Mouse (Mus musculus) heart, embryonic 10.5 days (tissue): ENCODE measurements at regions not wholly inside any gene's neighbourhood (a gene's known extent, or its start where the extent isn't known, plus 50 kb on each side); places are given as distances from the start of the nearest gene placed in this dataset.

Experiments used
- DNase-seq: peaks from one replicate; pipeline ENCODE4 v3.0.0-alpha.2; 2017; ENCODE audit warnings: low spot score
- H3K27ac ChIP-seq: fragments of 300-500 bp; sonication (generic); 2 replicates; pipeline ENCODE4 v1.5.1; 2016; ENCODE audit warnings: mild to moderate bottlenecking
- H3K27me3 ChIP-seq: fragments of 300-500 bp; sonication (generic); 2 replicates; pipeline ENCODE4 v1.6.1; 2016; ENCODE audit warnings: mild to moderate bottlenecking; ENCODE audit not compliant: poor library complexity, insufficient read depth, severe bottlenecking
- H3K36me3 ChIP-seq: fragments of 300-500 bp; sonication (generic); 2 replicates; pipeline ENCODE4 v1.6.1; 2016; ENCODE audit warnings: mild to moderate bottlenecking, moderate library complexity
- H3K4me1 ChIP-seq: fragments of 300-500 bp; sonication (generic); 2 replicates; pipeline ENCODE4 v1.6.1; 2016; ENCODE audit warnings: mild to moderate bottlenecking
- H3K4me3 ChIP-seq: fragments of 300-500 bp; sonication (generic); 2 replicates; pipeline ENCODE4 v1.5.1; 2016; ENCODE audit warnings: mild to moderate bottlenecking, moderate library complexity
- H3K9me3 ChIP-seq: fragments of 300-500 bp; sonication (generic); 2 replicates; pipeline ENCODE4 v1.6.1; 2016; ENCODE audit warnings: mild to moderate bottlenecking, moderate library complexity
- WGBS: fragments of 180-500 bp; shearing (Covaris S2); methylation state at CpG from one replicate; pipeline ENCODE4 v1.1.7; 2016; 5-methylcytosine and 5-hydroxymethylcytosine counted together

GRCm38 (mm10) chr2:45245506-45245905 is 128.3 kb upstream of the Zeb2 start:
- Histone ChIP-seq H3K36me3 (no peaks in the 10 kb centered on the region), H3K27me3 (no peaks in the 10 kb centered on the region), H3K27ac (no peak overlapping the region), H3K4me1 (peaks cover 10% of the 10 kb centered on the region), H3K9me3 (no peaks in the 10 kb centered on the region), H3K4me3 (no peak overlapping the region)
- DNase-seq: no peak
- WGBS: 84% methylated on average over 1 of the region's 1 CpGs

DNA sequence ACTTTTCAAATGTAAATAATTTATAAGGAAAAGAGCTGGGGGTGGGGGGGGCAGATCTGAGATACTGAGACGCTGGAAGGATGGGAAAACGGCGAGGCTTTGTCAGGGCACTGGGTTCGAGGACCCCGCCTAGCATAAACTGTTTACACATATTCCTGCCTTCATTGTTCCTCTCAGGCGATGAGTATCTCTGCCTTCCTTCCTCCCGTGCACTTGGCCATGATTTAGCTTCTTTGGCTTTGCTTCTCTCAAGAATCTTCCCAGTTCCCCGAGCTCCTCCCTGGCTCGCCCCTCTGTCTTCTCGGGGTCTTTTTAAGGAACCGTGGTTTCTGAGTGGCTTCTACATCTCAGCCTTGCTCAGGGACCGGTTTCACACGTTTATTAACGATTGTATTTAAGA is 127.3 kb upstream of the Zeb2 start:
- 86% methylated on average over 14 of the region's 14 CpGs for WGBS
- DNase-seq: no peak
- Histone ChIP-seq H3K27me3 (no peaks in the 10 kb centered on the region), H3K4me3 (no peak overlapping the region), H3K9me3 (no peaks in the 10 kb centered on the region), H3K27ac (no peak overlapping the region), H3K4me1 (peaks cover 17% of the 10 kb centered on the region), H3K36me3 (no peaks in the 10 kb centered on the region)

DNA sequence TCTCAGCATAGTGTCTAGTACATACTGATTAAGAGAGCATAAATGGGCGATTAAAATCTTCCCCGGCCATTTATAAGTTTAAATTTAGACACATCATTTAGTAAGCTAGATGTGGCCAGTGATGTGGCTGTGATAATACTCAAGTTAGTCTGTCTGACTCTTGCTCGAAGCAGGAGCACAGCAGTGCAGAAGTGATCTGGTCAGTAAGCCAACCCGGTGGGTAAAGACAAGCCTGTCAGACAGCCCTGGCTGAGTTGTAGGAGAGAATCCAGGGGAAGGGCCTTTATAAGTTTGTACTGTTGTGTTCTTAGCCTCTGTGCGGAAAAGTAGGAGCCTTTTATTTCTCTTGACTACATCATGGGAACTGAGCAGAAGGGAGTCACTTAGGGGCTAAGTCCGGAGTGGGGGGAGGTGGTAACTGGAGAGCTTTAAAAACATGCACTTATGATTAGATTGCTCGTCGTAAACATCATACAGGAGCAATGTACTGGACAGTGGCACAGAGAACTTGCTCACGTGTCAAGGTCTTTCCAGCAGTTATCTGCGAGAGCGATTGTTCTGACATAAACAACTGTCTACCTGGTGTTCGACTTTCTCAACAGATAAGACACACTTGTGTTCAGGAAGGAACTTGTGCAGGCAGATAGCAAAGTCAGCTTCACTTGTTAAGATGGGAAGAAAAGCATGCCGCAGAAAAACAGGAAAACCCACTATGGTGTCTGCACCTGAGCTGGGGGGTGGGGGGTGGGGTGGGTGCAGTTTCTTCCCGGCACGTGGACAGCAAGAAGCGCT is 122.5 kb upstream of the Zeb2 start:
- Histone ChIP-seq H3K4me3 (no peak overlapping the region), H3K36me3 (no peaks in the 10 kb centered on the region), H3K9me3 (no peaks in the 10 kb centered on the region), H3K27ac (peak overlapping the region; percentile 47), H3K27me3 (no peaks in the 10 kb centered on the region), H3K4me1 (peaks cover 18% of the 10 kb centered on the region)
- 31% methylated on average over 16 of the region's 16 CpGs for whole genome bisulfite sequencing
- DNase-seq: peak; percentile 77

GRCm38 (mm10) chr2:45239001-45239400 is 121.8 kb upstream of the Zeb2 start:
- WGBS: 69% methylated on average over 6 of the region's 6 CpGs
- H3K9me3 ChIP-seq: no peaks in the 10 kb centered on the region
- H3K4me3 ChIP-seq: no peak overlapping the region
- H3K36me3 ChIP-seq: no peaks in the 10 kb centered on the region
- peak overlapping the region; percentile 47; the same call in 1 of the 2 replicates for H3K27ac ChIP-seq
- DNase-seq: no peak
- no peaks in the 10 kb centered on the region for H3K27me3 ChIP-seq
- peaks cover 18% of the 10 kb centered on the region for H3K4me1 ChIP-seq

DNA sequence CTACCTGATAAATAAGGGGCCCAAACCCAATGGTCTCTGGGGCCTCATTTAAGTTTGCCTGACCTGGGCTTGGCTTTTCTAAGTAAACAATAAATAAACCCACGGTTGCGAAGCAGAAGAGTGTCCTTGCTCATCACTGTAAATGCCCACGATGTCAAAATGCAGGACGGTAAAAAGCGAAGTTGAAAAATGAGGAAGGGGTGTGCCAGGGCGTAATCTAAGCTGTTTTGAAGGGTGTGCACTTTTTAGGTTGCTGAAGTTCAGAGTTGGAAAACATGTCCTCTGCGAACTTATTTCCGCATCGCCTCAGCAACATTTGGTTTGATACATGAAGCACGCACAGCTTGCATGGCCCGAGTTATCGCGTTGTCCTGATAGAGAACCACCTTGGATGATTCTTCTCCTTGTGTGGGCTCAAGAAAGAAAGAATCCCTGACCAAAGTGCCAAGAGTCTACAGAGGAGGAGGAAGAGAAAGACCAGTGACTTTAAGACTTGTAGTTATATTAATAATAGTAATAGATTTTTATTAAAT is 119.0 kb upstream of the Zeb2 start:
- H3K4me3 ChIP-seq: no peak overlapping the region
- no peak overlapping the region for H3K27ac ChIP-seq
- DNase-seq: no peak
- H3K27me3 ChIP-seq: no peaks in the 10 kb centered on the region
- no peaks in the 10 kb centered on the region for H3K36me3 ChIP-seq
- peaks cover 18% of the 10 kb centered on the region for H3K4me1 ChIP-seq
- H3K9me3 ChIP-seq: no peaks in the 10 kb centered on the region
- whole genome bisulfite sequencing: 95% methylated on average over 13 of the region's 13 CpGs

DNA sequence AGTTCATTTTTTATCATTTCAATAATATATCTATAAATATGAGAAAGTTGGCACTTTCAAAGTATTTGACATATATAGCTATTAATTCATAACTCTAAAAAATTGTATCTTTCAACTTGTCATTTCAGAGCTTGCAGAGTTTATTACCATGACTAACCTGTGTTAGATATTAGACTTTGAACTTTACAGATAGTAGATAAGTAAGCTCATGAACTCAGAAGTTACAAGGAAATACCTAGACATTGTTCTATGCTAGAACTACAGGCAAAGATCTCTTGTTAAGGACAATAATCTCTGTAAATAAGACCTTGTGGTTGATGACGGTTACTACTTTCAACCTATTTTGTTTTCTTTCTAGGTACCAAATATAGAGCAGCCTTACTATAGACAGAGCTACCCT is 117.0 kb upstream of the Zeb2 start:
- Histone ChIP-seq H3K36me3 (no peaks in the 10 kb centered on the region), H3K4me1 (peaks cover 4% of the 10 kb centered on the region), H3K4me3 (no peak overlapping the region), H3K27ac (no peak overlapping the region), H3K9me3 (no peaks in the 10 kb centered on the region), H3K27me3 (no peaks in the 10 kb centered on the region)
- DNase-seq: no peak
- WGBS: 90% methylated on average over 1 of the region's 1 CpGs

GRCm38 (mm10) chr2:45230351-45231209 is 113.4 kb upstream of the Zeb2 start:
- Histone ChIP-seq H3K9me3 (no peaks in the 10 kb centered on the region), H3K27me3 (no peaks in the 10 kb centered on the region), H3K36me3 (no peaks in the 10 kb centered on the region), H3K4me3 (no peak overlapping the region), H3K27ac (no peak overlapping the region), H3K4me1 (no peaks in the 10 kb centered on the region; the same call in 1 of the 2 replicates)
- no peak for DNase-seq
- WGBS: 76% methylated on average over 11 of the region's 11 CpGs

DNA sequence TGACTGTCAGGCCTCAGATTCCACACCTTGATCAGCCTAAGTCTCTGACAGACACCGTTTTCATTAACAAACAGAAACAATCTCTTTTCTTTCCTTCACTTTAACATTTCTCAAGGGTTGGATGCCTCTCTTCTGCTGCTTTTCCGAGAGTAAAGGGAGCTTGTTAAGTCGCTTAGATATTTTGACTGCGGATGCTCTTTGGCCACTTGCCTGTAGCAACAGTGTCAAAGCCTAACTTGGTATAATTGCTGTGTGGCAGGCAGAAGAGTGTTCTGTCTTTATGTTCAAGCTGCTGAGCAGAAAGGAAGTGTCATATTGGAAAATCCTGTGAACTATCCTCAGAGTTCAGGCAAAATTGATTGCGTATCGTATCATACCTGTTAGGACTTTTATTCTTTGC is 112.3 kb upstream of the Zeb2 start:
- H3K9me3 ChIP-seq: no peaks in the 10 kb centered on the region
- 73% methylated on average over 6 of the region's 6 CpGs for WGBS
- no peaks in the 10 kb centered on the region; the same call in 1 of the 2 replicates for H3K4me1 ChIP-seq
- no peaks in the 10 kb centered on the region for H3K27me3 ChIP-seq
- no peak overlapping the region for H3K27ac ChIP-seq
- no peak for DNase-seq
- H3K36me3 ChIP-seq: no peaks in the 10 kb centered on the region
- H3K4me3 ChIP-seq: no peak overlapping the region

DNA sequence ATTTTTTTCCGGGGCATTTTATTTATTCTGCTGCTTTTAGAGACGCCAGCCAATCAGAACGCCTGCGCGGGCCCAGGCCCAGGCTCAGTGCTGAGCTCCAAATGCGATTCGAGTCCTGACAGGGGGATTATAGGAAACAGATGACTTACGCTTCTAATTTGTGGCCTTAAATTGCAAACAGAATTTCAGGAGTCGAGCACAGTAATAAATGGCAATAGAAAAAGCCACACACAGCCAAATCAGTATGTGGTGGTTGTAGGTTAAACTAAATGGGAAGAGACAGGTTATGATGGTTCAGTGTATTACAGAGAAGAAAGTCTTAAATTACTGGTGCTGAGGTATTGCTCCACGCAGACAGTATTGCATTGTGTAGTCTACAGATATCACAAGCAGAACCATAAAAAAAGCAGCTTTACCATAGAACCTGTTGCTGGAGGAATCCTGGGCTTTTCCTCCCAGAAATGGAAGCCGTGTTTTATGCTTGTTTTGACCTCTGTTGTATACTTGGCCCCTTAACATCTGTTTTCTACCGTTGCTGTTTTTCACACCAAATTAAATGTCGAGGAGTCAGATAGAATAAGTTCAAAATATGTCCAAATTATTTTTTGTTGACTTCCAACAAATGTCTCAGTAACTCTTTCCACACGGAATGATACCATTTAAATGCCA is 110.2 kb upstream of the Zeb2 start:
- no peaks in the 10 kb centered on the region; the same call in 1 of the 2 replicates for H3K4me1 ChIP-seq
- DNase-seq: no peak
- no peaks in the 10 kb centered on the region for H3K27me3 ChIP-seq
- H3K4me3 ChIP-seq: no peak overlapping the region
- no peaks in the 10 kb centered on the region for H3K9me3 ChIP-seq
- no peaks in the 10 kb centered on the region for H3K36me3 ChIP-seq
- 45% methylated on average over 14 of the region's 14 CpGs for WGBS
- H3K27ac ChIP-seq: no peak overlapping the region

DNA sequence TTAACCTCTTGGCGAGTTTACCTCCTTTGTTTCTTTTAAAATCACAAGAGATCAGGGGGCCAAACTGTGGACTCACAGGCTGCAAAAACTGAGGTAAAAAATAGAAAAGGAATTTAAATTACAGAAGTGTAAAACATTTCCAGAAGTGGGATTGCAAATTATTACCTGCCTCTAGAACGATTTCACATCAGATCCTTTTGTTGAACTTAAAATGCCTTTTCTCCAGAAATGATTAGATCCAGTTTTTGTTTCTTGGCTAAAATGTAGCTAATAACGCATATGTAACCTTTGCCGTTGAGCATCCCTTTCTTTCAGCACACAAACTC is 108.8 kb upstream of the Zeb2 start:
- Histone ChIP-seq H3K4me3 (no peak overlapping the region), H3K27me3 (no peaks in the 10 kb centered on the region), H3K9me3 (no peaks in the 10 kb centered on the region), H3K27ac (no peak overlapping the region), H3K4me1 (no peaks in the 10 kb centered on the region; the same call in 1 of the 2 replicates), H3K36me3 (no peaks in the 10 kb centered on the region)
- DNase-seq: no peak
- 68% methylated on average over 4 of the region's 4 CpGs for WGBS

DNA sequence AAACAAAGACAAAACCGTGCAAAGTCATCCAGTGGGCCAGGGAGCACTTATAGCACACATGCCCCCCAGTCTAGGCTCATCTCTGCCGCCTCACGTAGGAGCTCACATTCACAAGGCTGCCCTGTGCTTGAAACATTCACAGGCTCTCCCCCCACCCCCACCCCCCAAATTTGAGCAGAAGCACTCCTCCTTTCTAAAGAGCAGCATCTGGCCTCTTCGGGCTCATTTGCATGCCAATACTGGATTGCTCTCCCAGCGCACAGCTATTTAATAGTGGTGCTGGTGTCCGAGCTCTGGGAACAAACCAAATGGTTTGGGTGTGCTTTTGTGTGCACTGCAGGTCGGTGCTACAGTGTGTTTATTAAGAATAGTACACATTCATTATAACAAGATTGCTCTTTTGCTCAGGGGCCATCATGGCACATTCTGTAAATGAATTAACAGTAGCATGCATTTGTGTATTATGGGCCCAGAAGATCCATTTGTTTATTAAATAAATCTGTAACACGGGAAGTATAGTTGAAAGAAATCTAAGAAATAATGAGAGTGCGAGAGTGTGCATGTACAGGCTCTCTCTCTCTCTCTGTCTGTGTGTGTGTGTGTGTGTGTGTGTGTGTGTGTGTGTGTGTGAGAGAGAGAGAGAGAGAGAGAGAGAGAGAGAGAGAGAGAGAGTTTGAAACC is 108.3 kb upstream of the Zeb2 start:
- Histone ChIP-seq H3K27ac (no peak overlapping the region), H3K36me3 (no peaks in the 10 kb centered on the region), H3K4me3 (no peak overlapping the region), H3K27me3 (no peaks in the 10 kb centered on the region), H3K9me3 (no peaks in the 10 kb centered on the region), H3K4me1 (no peaks in the 10 kb centered on the region; the same call in 1 of the 2 replicates)
- no peak for DNase-seq
- 55% methylated on average over 9 of the region's 9 CpGs for WGBS

- no peak for DNase-seq
- WGBS: 85% methylated on average over 13 of the region's 13 CpGs
Measured at GRCm38 (mm10) chr2:45222213-45222612, 105.0 kb upstream of the Zeb2 start.

More at GRCm38 (mm10) chr2:45222213-45222612, 105.0 kb upstream of the Zeb2 start:
- no peaks in the 10 kb centered on the region for H3K27me3 ChIP-seq
- H3K27ac ChIP-seq: no peak overlapping the region
- no peaks in the 10 kb centered on the region; the same call in 1 of the 2 replicates for H3K4me1 ChIP-seq
- no peaks in the 10 kb centered on the region for H3K36me3 ChIP-seq
- no peaks in the 10 kb centered on the region for H3K9me3 ChIP-seq
- no peak overlapping the region for H3K4me3 ChIP-seq
